8 mouse cellular contexts compared by ENCODE assay signal in the genomic region with DNA sequence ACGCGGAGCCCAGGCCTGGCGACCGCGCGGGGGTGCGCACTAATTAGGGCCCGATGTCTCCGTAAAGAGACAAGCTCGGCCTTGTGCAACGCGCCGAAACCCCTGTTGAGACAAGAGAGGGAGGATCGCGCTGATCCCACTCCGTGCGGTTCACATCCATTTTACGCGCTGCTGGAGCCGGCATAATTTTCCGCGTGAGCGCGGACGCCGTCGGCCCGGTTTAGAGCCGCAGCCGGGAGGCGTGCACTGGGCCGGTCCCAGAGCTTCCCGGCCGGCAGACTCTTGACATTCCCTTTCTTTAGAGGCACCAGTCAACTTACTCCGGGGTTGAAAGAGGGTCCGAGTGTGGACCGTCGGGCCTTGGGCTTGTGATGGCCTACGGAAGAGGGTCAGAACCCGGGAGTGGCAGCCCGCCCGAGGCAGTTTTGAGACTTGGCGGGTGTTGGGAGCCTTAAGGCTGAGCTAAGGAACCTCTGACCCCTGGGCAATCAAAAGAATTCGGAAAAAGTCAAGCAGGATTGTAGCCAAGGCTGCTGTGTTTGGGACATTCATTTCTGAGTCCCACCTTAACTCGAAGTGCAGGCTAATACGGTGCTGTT. TPM values are rescaled to one million over a fixed set of nuclear protein-coding genes. Genes with fewer than 3 reads are reported as not detected.
A peak's percentile ranks its signal among the peaks of the same experiment; 100 is the strongest.
DNase-seq lines count a peak whose midpoint lies in the region; ATAC-seq and TF ChIP-seq lines count a peak whose summit lies in the region.

No protein-coding gene starts in this region.

- H3K4me2 ChIP-seq in heart, embryonic 13.5 days: peak overlapping the region; percentile 81

- H3K4me3 ChIP-seq in heart, embryonic 13.5 days: peak overlapping the region; percentile 72
- H3K4me3 ChIP-seq in MEL (ENCODE audit: control insufficient read depth in 1 of 2, insufficient read depth in 1 of 2, low read depth in 2 of 2, low read length in 2 of 2): peak overlapping the region; percentile 77 to 96
- H3K4me3 ChIP-seq in macrophage (ENCODE audit: inconsistent target): peak overlapping the region; percentile 33

- under 1% methylated on average over 46 of the region's 46 CpGs for WGBS in heart, embryonic 13.5 days
- WGBS in macrophage (ENCODE audit: missing documents): 5% methylated on average over 46 of the region's 46 CpGs

- peaks cover 21% of the 10 kb centered on the region for H3K79me2 ChIP-seq in MEL (ENCODE audit: control insufficient read depth, insufficient read depth, low read length, poor library complexity)
- H3K79me2 ChIP-seq in macrophage (ENCODE audit: inconsistent target): peaks cover 30% of the 10 kb centered on the region

- intact Hi-C loops in heart, postnatal 10 days (cut with DNase I): loop anchor here (10.0 kb wide), 1 partner anchor 354 kb away; no protein-coding TSS in a partner anchor

- H3K9ac ChIP-seq in heart, embryonic 13.5 days: peak overlapping the region; percentile 83
- peak overlapping the region; percentile 90 for H3K9ac ChIP-seq in MEL (ENCODE audit: control insufficient read depth, low read depth, low read length, poor library complexity, severe bottlenecking)

- TF ChIP-seq EP300 in MEL (IDR thresholded peaks at IDR 0.05; ENCODE audit: low read depth in 1 of 2, low read length in 2 of 2): no peak

- TF ChIP-seq RAD21 in MEL (IDR thresholded peaks at IDR 0.05; ENCODE audit: low read depth, low read length): no peak

- peaks cover 13% of the 10 kb centered on the region for H3K27me3 ChIP-seq in heart, embryonic 13.5 days (replicated peaks)
- 0 out of 4 replicates have a peak, but pooled peaks cover 0 to 1% of the 10 kb centered on the region in 2 experiments for H3K27me3 ChIP-seq in MEL (ENCODE audit: control insufficient read depth in 1 of 2, insufficient read depth in 2 of 2, low read length in 2 of 2)

- H3K9me3 ChIP-seq in heart, embryonic 13.5 days: no peaks in the 10 kb centered on the region
- H3K9me3 ChIP-seq in MEL (replicated peaks; ENCODE audit: insufficient read depth, low read length): no peaks in the 10 kb centered on the region

- no peak; the same call in 1 of the 2 replicates for ATAC-seq in heart, embryonic 13.5 days (ENCODE audit: extremely low read depth, insufficient number of reproducible peaks, low FRiP score, low TSS enrichment)

- peaks cover 38% of the 10 kb centered on the region for H3K4me1 ChIP-seq in heart, embryonic 13.5 days
- peaks cover 0 to 11% of the 10 kb centered on the region in 2 experiments; a peak in 3 of 4 replicates for H3K4me1 ChIP-seq in MEL (ENCODE audit: control insufficient read depth in 1 of 2, insufficient read depth in 2 of 2, low read length in 2 of 2)

- H3K27ac ChIP-seq in heart, embryonic 13.5 days (replicated peaks): peak overlapping the region; percentile 93
- peak overlapping the region; percentile 69 for H3K27ac ChIP-seq in MEL (ENCODE audit: control insufficient read depth, low read depth, low read length)
- H3K27ac ChIP-seq in macrophage: peak overlapping the region; percentile 46

- TF ChIP-seq CTCF in MEL (IDR thresholded peaks at IDR 0.05 in 2 of 3, conservative IDR thresholded peaks at IDR 0.05 in 1 of 3; ENCODE audit: control insufficient read depth in 1 of 3, insufficient read depth in 1 of 3, low read depth in 2 of 3, low read length in 3 of 3, poor library complexity in 1 of 3, severe bottlenecking in 1 of 3): no peak

- no peak for DNase-seq in heart, postnatal 10 days
- no peak for DNase-seq in MEL (ENCODE audit: low read depth, low spot score)
- peak; percentile 33 for DNase-seq in forelimb bud, embryonic 11.5 days (ENCODE audit: low read depth, low spot score)
- no peak for DNase-seq in ovary, postnatal 14 days (ENCODE audit: low spot score)
- no peak for DNase-seq in adipocyte (ENCODE audit: low spot score)
- no peak for DNase-seq in layer of hippocampus, postnatal 36 days

- no peak for TF ChIP-seq POLR2A in MEL (IDR thresholded peaks at IDR 0.05; ENCODE audit: control insufficient read depth in 1 of 2, insufficient read depth in 1 of 2, low read depth in 1 of 2, low read length in 2 of 2, poor library complexity in 1 of 2)

- H3K36me3 ChIP-seq in heart, embryonic 13.5 days: no peaks in the 10 kb centered on the region
- H3K36me3 ChIP-seq in MEL (ENCODE audit: control insufficient read depth in 1 of 2, insufficient read depth in 2 of 2, low read length in 2 of 2) (peaks cover 2 to 13% of the 10 kb centered on the region in 2 experiments), macrophage (ENCODE audit: inconsistent target) (no peaks in the 10 kb centered on the region)

TF ChIP-seq in MEL, 35 proteins besides CTCF, POLR2A, EP300 and RAD21:
- TF ChIP-seq USF2 (IDR thresholded peaks at IDR 0.05; ENCODE audit: borderline replicate concordance in 1 of 2, insufficient read depth in 1 of 2, low read depth in 1 of 2, low read length in 2 of 2): no peak
- TF ChIP-seq KAT2A (conservative IDR thresholded peaks at IDR 0.05; ENCODE audit: low read depth, low read length): no peak
- TF ChIP-seq E2F4 (IDR thresholded peaks at IDR 0.05; ENCODE audit: borderline replicate concordance, low read depth, low read length): no peak
- no peak for TF ChIP-seq POLR2AphosphoS5 (IDR thresholded peaks at IDR 0.05; ENCODE audit: borderline replicate concordance, low read depth, low read length)
- no peak for TF ChIP-seq HCFC1 (IDR thresholded peaks at IDR 0.05; ENCODE audit: low read depth, low read length)
- no peak for TF ChIP-seq MAZ (IDR thresholded peaks at IDR 0.05; ENCODE audit: low read depth, low read length)
- no peak for TF ChIP-seq MAFK (IDR thresholded peaks at IDR 0.05; ENCODE audit: borderline replicate concordance, low read depth, low read length)
- no peak for TF ChIP-seq MXI1 (IDR thresholded peaks at IDR 0.05; ENCODE audit: low read depth, low read length)
- TF ChIP-seq ZC3H11A (IDR thresholded peaks at IDR 0.05; ENCODE audit: low read depth, low read length): no peak
- TF ChIP-seq NELFE (IDR thresholded peaks at IDR 0.05; ENCODE audit: low read depth, low read length): no peak
- no peak for TF ChIP-seq NRF1 (IDR thresholded peaks at IDR 0.05; ENCODE audit: insufficient read depth, low read depth, low read length, poor library complexity, severe bottlenecking)
- no peak for TF ChIP-seq SMC3 (IDR thresholded peaks at IDR 0.05; ENCODE audit: low read depth, low read length)
- no peak for TF ChIP-seq TAL1 (IDR thresholded peaks at IDR 0.05; ENCODE audit: low read length)
- no peak for TF ChIP-seq BHLHE40 (IDR thresholded peaks at IDR 0.05; ENCODE audit: borderline replicate concordance, low read depth, low read length)
- TF ChIP-seq MAX (IDR thresholded peaks at IDR 0.05; ENCODE audit: low read length): no peak
- no peak for TF ChIP-seq UBTF (IDR thresholded peaks at IDR 0.05; ENCODE audit: borderline replicate concordance, insufficient read depth, low read depth, low read length)
- TF ChIP-seq USF1 (IDR thresholded peaks at IDR 0.05; ENCODE audit: low read depth, low read length): no peak

RNA-seq across cellular contexts. Expression of gene Tle4, which starts 0.9 kb away (rescaled TPM):
- 5.8 and 5.9 TPM in 2 replicates for polyA plus RNA-seq in heart, embryonic 13.5 days (2015; fragmentation: Nextera tagmentation; extraction: Ambion mirVana)
- 10 to 100 TPM; 10.8 to 12.1 TPM for total RNA-seq in heart, postnatal 10 days (2021)
- total RNA-seq in MEL (2012; rRNA removed): 6.0 and 8.1 TPM in 2 replicates
- 10 to 100 TPM; 14.0 to 42.5 TPM for polyA plus RNA-seq in MEL (2012; ENCODE audit: insufficient read depth in 1 of 2, insufficient read length in 2 of 2, low read depth in 1 of 2, low replicate concordance in 2 of 2, missing spikeins in 1 of 2)
- total RNA-seq in macrophage (2018; cell fraction: chromatin; rRNA removed): 100 to 1,000 TPM in 1 of 26 experiments, 10 to 100 TPM in 25; 16.0 to 103 (median 57.8) TPM
- 10 to 100 TPM; 21.2 to 49.0 (median 33.4) TPM for total RNA-seq in macrophage (2018; cell fraction: cytosol; rRNA removed)
- 100 to 1,000 TPM in 1 of 26 experiments, 10 to 100 TPM in 25; 28.5 to 109 (median 58.0) TPM for total RNA-seq in macrophage (2018; cell fraction: nucleus; rRNA removed)
- polyA plus RNA-seq in macrophage (2018): 17.3 to 21.9 TPM (median 20.8 TPM) in 3 replicates
- 10 to 100 TPM; 39.8 to 42.6 TPM for total RNA-seq in layer of hippocampus, postnatal 36 days (2021)

Comparison
In these comparisons a context has a peak if more than half of its experiments do, and no peak if none do; other contexts are left out.
1. H3K4me3 ChIP-seq: peak in every context shown above with its lines; median percentile 86 in MEL; 72 in heart, embryonic 13.5 days; 33 in macrophage.